ENCODE assay signal across 8 mouse cellular contexts in the genomic region with DNA sequence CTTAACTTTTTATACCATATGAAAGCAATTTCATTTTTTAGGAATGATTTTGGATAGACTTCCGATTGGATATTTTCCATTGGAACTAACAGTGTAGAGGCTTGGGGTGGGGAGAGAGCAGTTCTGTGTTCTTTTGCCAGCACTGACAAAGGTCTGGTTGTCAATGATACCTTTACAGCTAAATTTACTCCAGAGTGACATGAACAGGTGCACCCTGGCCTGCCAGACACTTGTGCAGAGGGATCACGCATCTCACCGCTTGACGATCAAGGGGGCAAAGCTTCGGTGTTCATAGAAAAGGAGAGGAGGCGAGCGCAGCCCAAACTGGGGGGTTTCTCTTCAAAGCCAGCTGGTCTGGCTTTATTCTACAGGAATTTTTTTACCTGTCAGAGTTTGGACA. TPM values are rescaled to one million over a fixed set of nuclear protein-coding genes. Genes with fewer than 3 reads are reported as not detected.
DNase-seq lines count a peak whose midpoint lies in the region; ATAC-seq lines count a peak whose summit lies in the region.

A gene (plus strand): TSS at position 116 of the 400 bp plus-strand sequence.

- no peaks in the 10 kb centered on the region for H3K4me1 ChIP-seq in lung, embryonic 16.5 days (replicated peaks; ENCODE audit: control insufficient read depth, insufficient read depth, low read length)
- no peaks in the 10 kb centered on the region for H3K4me1 ChIP-seq in hindbrain, embryonic 15.5 days (replicated peaks)

- no peaks in the 10 kb centered on the region for H3K27me3 ChIP-seq in lung, embryonic 16.5 days (ENCODE audit: control insufficient read depth, insufficient read depth, low read depth, low read length)
- no peaks in the 10 kb centered on the region for H3K27me3 ChIP-seq in hindbrain, embryonic 15.5 days

- no peak for ATAC-seq in lung, embryonic 16.5 days (ENCODE audit: low read depth)
- no peak for ATAC-seq in hindbrain, embryonic 15.5 days (ENCODE audit: low FRiP score, low read depth)
- no peak for ATAC-seq in activated CD4-positive, CD25-positive, alpha-beta regulatory T cell, adult 4 months

- no peak within 1 kb of the TSS for H3K27ac ChIP-seq in lung, embryonic 16.5 days (ENCODE audit: low read length)
- no peak within 1 kb of the TSS for H3K27ac ChIP-seq in hindbrain, embryonic 15.5 days (replicated peaks)
- no peak within 1 kb of the TSS for H3K27ac ChIP-seq in macrophage

- no peak for DNase-seq in lung, postnatal 25 days (ENCODE audit: low spot score)
- peak; percentile 69 to 78 for DNase-seq in gastrocnemius, adult 8-10 months (ENCODE audit: low spot score in 2 of 2)
- no peak for DNase-seq in embryo, embryonic 10 days (ENCODE audit: low spot score)
- DNase-seq in cerebellum, postnatal 4 days (ENCODE audit: low spot score in 2 of 2): no peak

- no peaks in the 10 kb centered on the region for H3K36me3 ChIP-seq in lung, embryonic 16.5 days (ENCODE audit: control insufficient read depth, insufficient read depth, low read length)
- H3K36me3 ChIP-seq in hindbrain, embryonic 15.5 days: no peaks in the 10 kb centered on the region
- no peaks in the 10 kb centered on the region for H3K36me3 ChIP-seq in macrophage (ENCODE audit: inconsistent target)

- H3K9me3 ChIP-seq in lung, embryonic 16.5 days (ENCODE audit: control insufficient read depth, low read length): no peaks in the 10 kb centered on the region
- no peaks in the 10 kb centered on the region for H3K9me3 ChIP-seq in hindbrain, embryonic 15.5 days

- no peak within 1 kb of the TSS for H3K4me3 ChIP-seq in lung, embryonic 16.5 days (ENCODE audit: low read length)
- H3K4me3 ChIP-seq in hindbrain, embryonic 15.5 days: no peak within 1 kb of the TSS
- no peak within 1 kb of the TSS for H3K4me3 ChIP-seq in macrophage (ENCODE audit: inconsistent target)

- H3K4me2 ChIP-seq in lung, embryonic 16.5 days (ENCODE audit: low read depth, low read length): no peak within 1 kb of the TSS
- H3K4me2 ChIP-seq in hindbrain, embryonic 15.5 days: no peak within 1 kb of the TSS

- H3K79me2 ChIP-seq in macrophage (ENCODE audit: inconsistent target): no peaks in the 10 kb centered on the region

- no peak within 1 kb of the TSS for H3K9ac ChIP-seq in lung, embryonic 16.5 days (ENCODE audit: low read length)
- no peak within 1 kb of the TSS for H3K9ac ChIP-seq in hindbrain, embryonic 15.5 days

- 82% methylated on average over 7 of the region's 7 CpGs for WGBS in lung, embryonic 16.5 days
- WGBS in hindbrain, embryonic 15.5 days: 88% methylated on average over 7 of the region's 7 CpGs
- 91% methylated on average over 7 of the region's 7 CpGs for WGBS in macrophage (ENCODE audit: missing documents)

RNA-seq across cellular contexts. Expression of the gene that starts here (rescaled TPM):
- 60.2 and 67.2 TPM in 2 replicates for polyA plus RNA-seq in lung, embryonic 16.5 days (2015; fragmentation: Nextera tagmentation; extraction: Ambion mirVana)
- 100 to 1,000 TPM; 425 to 467 (median 426) TPM for total RNA-seq in gastrocnemius, adult 8-10 months (2022)
- 33.4 and 38.6 TPM in 2 replicates for polyA plus RNA-seq in hindbrain, embryonic 15.5 days (2015; fragmentation: Nextera tagmentation; extraction: Ambion mirVana)
- 100 to 1,000 TPM in 20 of 26 experiments, 10 to 100 TPM in 6; 22.7 to 453 (median 163) TPM for total RNA-seq in macrophage (2018; cell fraction: chromatin; rRNA removed)
- 100 to 1,000 TPM in 11 of 26 experiments, 10 to 100 TPM in 15; 33.3 to 121 (median 59.0) TPM for total RNA-seq in macrophage (2018; cell fraction: cytosol; rRNA removed)
- total RNA-seq in macrophage (2018; cell fraction: nucleus; rRNA removed): 100 to 1,000 TPM in 12 of 26 experiments, 10 to 100 TPM in 14; 33.3 to 308 (median 78.5) TPM
- 56.0 to 74.5 TPM (median 74.3 TPM) in 3 replicates for polyA plus RNA-seq in macrophage (2018)
- polyA plus RNA-seq in activated CD4-positive, CD25-positive, alpha-beta regulatory T cell, adult 4 months (2017; shearing (Covaris generic)): 1 to 10 TPM; 1.3 to 8.5 TPM

Comparison
In these comparisons a context has a peak if more than half of its experiments do, and no peak if none do; other contexts are left out.
1. DNase-seq: peak in gastrocnemius, adult 8-10 months (2 of 2); none in lung, postnatal 25 days (single experiment), embryo, embryonic 10 days (single experiment) and cerebellum, postnatal 4 days (0 of 2).